Mouse (Mus musculus) embryonic facial prominence, embryonic 13.5 days (tissue): ENCODE measurements at regions not wholly inside any gene's neighbourhood (a gene's known extent, or its start where the extent isn't known, plus 50 kb on each side); places are given as distances from the start of the nearest gene placed in this dataset.

Experiments
- ATAC-seq: fragments of 200-750 bp; cut with Nextera tagmentation; 2 replicates; pipeline ENCODE4 v1.8.0; 2017; ENCODE audit warnings: low read depth; ENCODE audit not compliant: insufficient number of reproducible peaks, insufficient read depth, low FRiP score, low TSS enrichment
- H3K27ac ChIP-seq: fragments of 300-500 bp; sonication (generic); 2 replicates; pipeline ENCODE4 v1.5.1; 2015; ENCODE audit warnings: moderate library complexity, mild to moderate bottlenecking, inconsistent platforms
- H3K27me3 ChIP-seq: fragments of 300-500 bp; sonication (generic); 2 replicates; pipeline ENCODE4 v1.6.1; 2015; ENCODE audit warnings: mild to moderate bottlenecking, inconsistent platforms
- H3K36me3 ChIP-seq: fragments of 300-500 bp; sonication (generic); 2 replicates; pipeline ENCODE4 v1.6.1; 2015; ENCODE audit warnings: mild to moderate bottlenecking, inconsistent platforms
- H3K4me1 ChIP-seq: fragments of 300-500 bp; sonication (generic); 2 replicates; pipeline ENCODE4 v1.6.1; 2015; ENCODE audit warnings: inconsistent platforms
- H3K4me2 ChIP-seq: fragments of 300-500 bp; sonication (generic); 2 replicates; pipeline ENCODE4 v1.6.1; 2015; ENCODE audit warnings: moderate library complexity, mild to moderate bottlenecking, inconsistent platforms
- H3K4me3 ChIP-seq: fragments of 300-500 bp; sonication (generic); 2 replicates; pipeline ENCODE4 v1.5.1; 2015; ENCODE audit warnings: mild to moderate bottlenecking, inconsistent platforms
- H3K9ac ChIP-seq: fragments of 300-500 bp; sonication (generic); 2 replicates; pipeline ENCODE4 v1.6.1; 2015; ENCODE audit warnings: mild to moderate bottlenecking, inconsistent platforms
- H3K9me3 ChIP-seq: fragments of 300-500 bp; sonication (generic); 2 replicates; pipeline ENCODE4 v1.6.1; 2016; ENCODE audit warnings: inconsistent platforms
- WGBS: fragments of 180-500 bp; shearing (Covaris S2); methylation state at CpG from one replicate; pipeline ENCODE4 v1.1.7; 2015; ENCODE audit warnings: mixed read lengths; 5-methylcytosine and 5-hydroxymethylcytosine counted together

DNA sequence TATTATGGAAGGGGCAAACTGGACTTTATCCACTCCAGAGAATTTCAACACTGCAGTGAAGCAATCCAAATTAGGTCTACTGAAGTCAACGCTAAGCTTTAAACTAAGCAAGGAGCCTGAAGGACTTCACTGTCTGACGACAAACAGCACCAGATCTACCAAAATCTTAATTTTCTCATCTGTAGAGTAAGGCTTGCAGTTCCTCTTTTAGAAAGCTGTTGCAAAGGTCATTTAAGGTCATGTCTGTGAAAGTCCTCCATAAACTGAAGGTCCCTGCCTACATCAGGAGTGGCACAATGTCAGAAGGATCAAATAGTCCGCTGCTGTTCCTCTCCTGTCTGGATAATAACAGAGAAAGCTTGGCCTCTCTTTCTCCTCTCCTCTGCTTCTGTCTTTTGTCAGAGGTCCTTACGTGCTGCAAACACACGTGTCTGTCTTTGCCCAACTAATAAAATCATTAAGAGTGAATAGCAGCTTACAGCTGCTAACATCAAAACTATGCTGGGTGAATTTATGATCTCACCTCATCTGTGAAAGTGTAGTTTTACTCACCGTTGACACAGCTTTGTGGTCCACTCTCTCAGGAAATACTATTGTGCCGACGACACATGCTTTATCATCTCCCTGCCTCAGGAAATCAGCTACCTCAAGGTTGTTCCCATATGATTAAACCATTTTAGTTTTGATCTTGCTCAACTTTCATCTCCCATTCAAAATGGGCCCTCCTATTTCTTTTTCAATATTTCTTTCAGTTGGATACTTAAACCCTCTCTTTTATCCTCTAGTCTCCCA is 117.9 kb upstream of the Tas2r134 start:
- WGBS: 84% methylated on average over 8 of the region's 8 CpGs
- Histone ChIP-seq H3K27ac (no peak overlapping the region), H3K27me3 (no peaks in the 10 kb centered on the region), H3K36me3 (no peaks in the 10 kb centered on the region), H3K4me2 (no peak overlapping the region), H3K4me3 (no peak overlapping the region), H3K9me3 (no peaks in the 10 kb centered on the region), H3K4me1 (no peaks in the 10 kb centered on the region), H3K9ac (no peak overlapping the region)
- ATAC-seq: no peak

DNA sequence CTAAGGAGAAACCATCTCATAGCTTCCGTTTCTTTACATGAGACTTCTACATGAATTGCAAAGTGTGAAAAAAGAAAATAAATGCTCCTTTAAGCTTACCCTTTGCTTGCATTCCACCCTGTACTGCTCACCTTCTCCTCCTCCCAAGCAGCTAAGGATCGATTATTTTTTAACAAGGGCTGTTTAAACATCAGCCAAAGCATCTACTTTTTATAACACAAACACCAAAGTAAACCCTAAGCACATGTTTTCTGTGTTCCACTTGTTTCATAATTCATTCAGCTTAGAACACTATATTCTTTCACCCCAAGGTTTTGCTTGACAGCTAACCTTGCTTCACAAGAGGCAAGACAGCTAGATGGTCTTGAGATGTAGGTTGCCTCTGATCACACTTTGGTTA is 129.4 kb upstream of the Tas2r134 start:
- no peaks in the 10 kb centered on the region for H3K27me3 ChIP-seq
- H3K4me2 ChIP-seq: no peak overlapping the region
- H3K4me3 ChIP-seq: no peak overlapping the region
- WGBS: 85% methylated on average over 2 of the region's 2 CpGs
- no peak overlapping the region for H3K9ac ChIP-seq
- H3K9me3 ChIP-seq: no peaks in the 10 kb centered on the region
- ATAC-seq: no peak
- H3K36me3 ChIP-seq: no peaks in the 10 kb centered on the region
- H3K27ac ChIP-seq: no peak overlapping the region
- H3K4me1 ChIP-seq: no peaks in the 10 kb centered on the region

DNA sequence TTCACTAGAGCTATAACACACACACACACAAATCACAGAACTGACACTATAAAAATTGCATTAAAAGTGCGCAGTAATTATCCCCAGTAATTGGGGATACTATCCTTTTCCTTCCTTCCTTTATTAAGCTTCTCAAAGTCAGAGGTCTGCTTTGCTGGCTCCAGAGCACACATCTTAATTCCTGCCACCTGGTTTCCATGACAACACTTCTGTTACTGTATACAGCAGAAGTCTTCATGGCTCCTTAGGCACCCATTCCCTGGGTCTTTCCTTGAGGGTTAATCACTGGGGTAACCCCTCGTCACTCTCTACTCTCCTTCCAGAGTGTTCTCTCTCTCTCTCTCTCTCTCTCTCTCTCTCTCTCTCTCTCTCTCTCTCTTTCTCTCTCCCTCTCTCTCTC is 153.6 kb upstream of the Tas2r134 start:
- Histone ChIP-seq H3K4me1 (0 out of 2 replicates have a peak, but pooled peaks cover 5% of the 10 kb centered on the region), H3K27ac (no peak overlapping the region), H3K27me3 (no peaks in the 10 kb centered on the region), H3K4me3 (no peak overlapping the region), H3K9me3 (no peaks in the 10 kb centered on the region), H3K4me2 (no peak overlapping the region), H3K9ac (no peak overlapping the region), H3K36me3 (no peaks in the 10 kb centered on the region)
- ATAC-seq: no peak
- 57% methylated on average over 2 of the region's 2 CpGs for WGBS

DNA sequence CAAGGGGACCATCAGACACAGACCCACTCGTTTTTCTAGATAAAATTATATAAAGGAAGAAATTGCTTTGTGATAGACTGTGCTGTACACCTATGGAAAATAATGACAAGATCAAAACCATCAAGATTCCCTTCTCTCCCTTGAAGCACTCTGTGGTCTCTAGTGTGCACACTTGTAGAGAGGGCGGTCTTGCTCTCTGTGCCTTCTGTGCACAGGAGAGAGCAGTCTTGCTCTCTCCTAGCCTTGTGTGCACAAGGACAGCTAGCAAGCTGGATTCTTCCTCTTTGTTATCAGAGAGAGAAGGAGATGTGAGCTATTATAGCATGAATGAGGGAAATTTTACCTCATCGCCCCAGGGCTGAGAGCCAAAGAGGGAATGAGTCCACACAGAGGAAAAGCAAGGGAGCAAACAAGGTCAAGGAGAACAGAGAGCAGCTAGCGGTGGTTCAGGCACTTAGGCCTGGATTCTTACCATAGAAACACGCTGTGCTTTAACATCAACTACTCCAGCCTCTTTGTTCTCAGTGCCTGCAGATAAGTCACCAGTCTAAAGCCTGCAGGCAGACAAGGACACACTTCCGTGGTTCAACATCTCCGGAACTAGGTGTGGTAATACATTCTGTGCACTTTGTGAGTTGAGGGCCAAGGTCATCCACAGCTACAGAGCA is 160.2 kb upstream of the Tas2r134 start:
- Histone ChIP-seq H3K9me3 (no peaks in the 10 kb centered on the region), H3K27ac (no peak overlapping the region), H3K4me3 (no peak overlapping the region), H3K27me3 (no peaks in the 10 kb centered on the region), H3K36me3 (no peaks in the 10 kb centered on the region), H3K4me1 (peaks cover 26% of the 10 kb centered on the region), H3K9ac (no peak overlapping the region), H3K4me2 (no peak overlapping the region)
- 75% methylated on average over 7 of the region's 7 CpGs for WGBS
- ATAC-seq: no peak

DNA sequence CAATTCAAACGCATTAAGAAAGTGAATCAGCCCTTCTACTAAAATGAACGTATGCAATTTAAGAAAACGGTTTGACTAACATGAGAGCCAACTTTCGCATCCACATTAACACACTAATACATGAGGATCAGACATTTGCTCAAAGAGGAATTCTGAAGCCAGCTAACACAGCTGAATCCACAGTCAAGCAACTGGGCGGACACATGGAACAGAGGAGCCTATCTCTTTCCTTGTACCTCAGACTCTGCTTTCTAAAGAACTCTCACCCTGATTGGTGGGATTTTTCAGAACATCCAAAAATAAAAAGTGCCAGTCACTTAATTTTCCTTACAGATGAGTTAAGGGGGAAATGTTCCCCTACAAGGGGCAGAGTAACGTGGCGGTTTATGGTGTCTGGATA is 161.3 kb upstream of the Tas2r134 start:
- no peaks in the 10 kb centered on the region for H3K27me3 ChIP-seq
- peaks cover 26% of the 10 kb centered on the region for H3K4me1 ChIP-seq
- H3K4me3 ChIP-seq: no peak overlapping the region
- no peaks in the 10 kb centered on the region for H3K36me3 ChIP-seq
- no peak overlapping the region for H3K9ac ChIP-seq
- no peak for ATAC-seq
- WGBS: 63% methylated on average over 7 of the region's 7 CpGs
- H3K9me3 ChIP-seq: no peaks in the 10 kb centered on the region
- peak overlapping the region; percentile 55; the same call in 1 of the 2 replicates for H3K27ac ChIP-seq
- H3K4me2 ChIP-seq: peak overlapping the region; percentile 22; the same call in 1 of the 2 replicates

DNA sequence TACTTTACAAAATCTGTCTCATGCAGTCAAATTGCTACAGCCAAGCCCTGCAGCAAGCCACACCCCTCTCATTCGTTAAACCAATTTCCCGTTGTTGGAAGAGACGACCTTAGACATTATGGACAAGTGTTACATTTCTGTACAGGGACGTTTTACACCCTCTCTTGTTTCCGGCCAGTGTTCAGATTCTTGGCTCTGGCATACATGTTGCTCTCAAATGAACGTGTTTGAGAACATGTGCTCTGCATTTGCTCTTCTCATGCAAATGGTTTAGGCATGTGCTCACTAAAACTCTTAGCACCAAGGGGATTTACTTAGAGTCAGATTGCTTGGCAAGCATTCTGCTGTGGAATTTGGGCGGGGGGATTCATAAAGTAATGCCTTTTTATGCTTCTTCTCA is 161.7 kb upstream of the Tas2r134 start:
- no peak overlapping the region for H3K9ac ChIP-seq
- peak overlapping the region; percentile 55; the same call in 1 of the 2 replicates for H3K27ac ChIP-seq
- 24% methylated on average over 7 of the region's 7 CpGs for WGBS

DNA sequence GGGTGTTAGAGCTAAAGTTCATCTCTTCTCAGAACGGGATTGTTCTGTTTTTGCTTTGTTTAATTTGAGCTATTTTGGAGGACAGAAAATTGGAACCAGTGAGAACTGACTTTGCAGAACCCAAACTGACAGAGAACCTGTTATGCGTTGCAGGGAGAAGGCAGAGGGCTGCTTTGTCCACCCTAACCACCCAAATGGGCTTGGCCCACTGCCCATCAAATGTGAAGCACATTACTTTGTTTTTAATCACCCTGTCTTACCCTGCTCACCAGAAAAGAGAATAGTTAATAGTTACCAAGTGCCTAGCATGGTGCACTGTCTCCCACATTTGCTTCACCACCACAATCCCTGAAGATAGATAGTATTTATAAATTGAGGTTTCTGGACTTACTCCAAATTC is 163.0 kb upstream of the Tas2r134 start:
- H3K27ac ChIP-seq: no peak overlapping the region
- H3K4me3 ChIP-seq: no peak overlapping the region
- H3K9ac ChIP-seq: no peak overlapping the region
- H3K4me2 ChIP-seq: no peak overlapping the region
- no peak for ATAC-seq
- H3K9me3 ChIP-seq: no peaks in the 10 kb centered on the region
- H3K36me3 ChIP-seq: no peaks in the 10 kb centered on the region
- WGBS: 43% methylated on average over 2 of the region's 2 CpGs
- no peaks in the 10 kb centered on the region for H3K27me3 ChIP-seq
- H3K4me1 ChIP-seq: peaks cover 26% of the 10 kb centered on the region

More for the DNA sequence above, 161.7 kb upstream of the Tas2r134 start:
- Histone ChIP-seq H3K36me3 (no peaks in the 10 kb centered on the region), H3K4me2 (peak overlapping the region; percentile 22; the same call in 1 of the 2 replicates), H3K9me3 (no peaks in the 10 kb centered on the region), H3K4me3 (no peak overlapping the region), H3K4me1 (peaks cover 26% of the 10 kb centered on the region), H3K27me3 (no peaks in the 10 kb centered on the region)
- no peak; the same call in 1 of the 2 replicates for ATAC-seq

DNA sequence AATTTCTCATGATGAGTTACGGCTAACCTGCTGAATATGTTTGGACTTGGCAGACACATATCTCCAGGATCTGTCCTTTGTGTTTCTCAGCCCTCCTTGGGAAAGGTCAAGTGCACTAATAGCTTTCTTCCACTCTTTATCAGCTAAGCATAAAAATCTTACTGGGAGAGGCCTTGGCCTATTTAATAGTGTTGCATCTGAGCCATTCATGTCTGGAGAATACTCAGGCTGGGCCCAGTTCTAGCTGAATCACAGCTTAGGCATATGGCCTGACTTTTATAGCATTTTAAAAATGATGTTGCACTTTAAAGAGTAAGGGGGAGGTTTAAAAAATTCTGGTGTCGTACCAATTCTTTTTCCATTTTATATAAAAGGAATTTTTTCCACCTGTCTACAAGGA is 166.4 kb upstream of the Tas2r134 start:
- 84% methylated on average over 2 of the region's 2 CpGs for WGBS
- peaks cover 14% of the 10 kb centered on the region for H3K4me1 ChIP-seq
- no peaks in the 10 kb centered on the region for H3K36me3 ChIP-seq
- H3K4me3 ChIP-seq: no peak overlapping the region
- no peak overlapping the region for H3K27ac ChIP-seq
- H3K27me3 ChIP-seq: no peaks in the 10 kb centered on the region
- H3K9me3 ChIP-seq: no peaks in the 10 kb centered on the region
- no peak overlapping the region for H3K4me2 ChIP-seq
- no peak overlapping the region for H3K9ac ChIP-seq
- ATAC-seq: no peak

DNA sequence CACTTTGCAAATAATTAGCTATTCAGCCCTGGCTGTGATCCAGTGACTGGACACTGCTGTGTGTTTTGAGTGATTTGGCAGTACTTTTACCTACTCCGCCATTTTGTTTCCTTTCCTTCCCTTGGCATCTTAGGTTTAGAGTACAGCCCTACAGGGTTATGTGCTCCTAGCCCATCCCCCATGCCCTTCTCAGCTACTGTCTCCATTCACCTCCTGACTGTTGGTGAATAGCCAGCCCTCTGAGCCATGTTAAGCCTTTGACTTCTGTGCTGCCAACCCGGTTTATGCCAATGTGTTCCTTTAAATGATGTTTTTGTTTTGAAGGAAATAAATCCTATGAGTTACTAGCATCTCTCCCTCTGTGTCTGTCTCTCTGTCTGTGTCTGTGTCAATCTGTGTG is 167.8 kb upstream of the Tas2r134 start:
- Histone ChIP-seq H3K4me1 (peaks cover 3% of the 10 kb centered on the region; the same call in 1 of the 2 replicates), H3K9me3 (no peaks in the 10 kb centered on the region), H3K27ac (no peak overlapping the region), H3K4me3 (no peak overlapping the region), H3K36me3 (no peaks in the 10 kb centered on the region), H3K4me2 (no peak overlapping the region), H3K9ac (no peak overlapping the region), H3K27me3 (no peaks in the 10 kb centered on the region)
- WGBS: 87% methylated on average over 2 of the region's 2 CpGs
- ATAC-seq: no peak

DNA sequence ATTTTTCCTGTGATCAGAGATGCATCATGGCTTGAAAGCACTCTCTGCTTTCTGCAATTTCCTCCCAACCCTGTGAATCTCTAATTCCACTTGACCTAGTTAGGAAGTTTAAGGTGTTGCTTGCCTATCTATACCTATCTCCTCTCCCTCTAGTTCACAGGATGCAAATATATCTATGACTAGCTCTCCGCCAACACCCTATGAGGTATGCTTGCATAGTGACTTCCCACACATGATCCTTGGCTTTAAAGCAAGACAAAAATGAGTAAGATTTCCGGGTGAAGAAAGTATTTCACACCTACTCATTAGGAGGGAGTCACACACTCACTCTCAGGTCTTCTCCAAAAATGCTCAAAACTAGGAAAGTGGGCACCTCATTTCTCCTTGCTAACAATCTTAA is 169.6 kb upstream of the Tas2r134 start:
- no peaks in the 10 kb centered on the region for H3K4me1 ChIP-seq
- H3K4me3 ChIP-seq: no peak overlapping the region
- ATAC-seq: no peak
- no peaks in the 10 kb centered on the region for H3K36me3 ChIP-seq
- WGBS: 82% methylated on average over 2 of the region's 2 CpGs
- no peak overlapping the region for H3K4me2 ChIP-seq
- H3K27ac ChIP-seq: no peak overlapping the region
- H3K27me3 ChIP-seq: no peaks in the 10 kb centered on the region
- no peak overlapping the region for H3K9ac ChIP-seq
- no peaks in the 10 kb centered on the region for H3K9me3 ChIP-seq

DNA sequence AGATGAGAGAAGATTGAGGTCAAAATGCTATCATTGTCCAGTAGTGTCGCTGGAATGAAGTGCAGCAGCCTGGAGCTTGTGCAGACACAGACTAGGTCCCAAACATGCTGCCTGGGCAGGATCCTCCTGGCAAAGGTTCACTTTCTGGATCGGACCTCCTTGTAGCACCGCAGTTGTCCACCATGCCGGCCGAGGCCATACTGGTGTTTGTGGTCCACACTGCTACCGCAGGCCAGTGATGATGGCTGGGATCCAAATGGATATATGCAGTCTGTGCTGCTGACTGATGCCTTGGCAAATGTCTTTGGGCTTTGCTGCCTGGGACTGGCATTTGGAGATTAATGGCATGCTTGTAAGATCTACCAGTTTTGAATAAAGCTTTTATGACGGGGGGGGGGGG is 174.5 kb upstream of the Tas2r134 start:
- H3K9ac ChIP-seq: no peak overlapping the region
- H3K36me3 ChIP-seq: no peaks in the 10 kb centered on the region
- no peak overlapping the region for H3K4me2 ChIP-seq
- WGBS: 86% methylated on average over 7 of the region's 7 CpGs
- no peaks in the 10 kb centered on the region for H3K9me3 ChIP-seq
- H3K27me3 ChIP-seq: no peaks in the 10 kb centered on the region
- H3K4me1 ChIP-seq: no peaks in the 10 kb centered on the region
- no peak overlapping the region for H3K4me3 ChIP-seq
- no peak overlapping the region for H3K27ac ChIP-seq
- no peak for ATAC-seq

DNA sequence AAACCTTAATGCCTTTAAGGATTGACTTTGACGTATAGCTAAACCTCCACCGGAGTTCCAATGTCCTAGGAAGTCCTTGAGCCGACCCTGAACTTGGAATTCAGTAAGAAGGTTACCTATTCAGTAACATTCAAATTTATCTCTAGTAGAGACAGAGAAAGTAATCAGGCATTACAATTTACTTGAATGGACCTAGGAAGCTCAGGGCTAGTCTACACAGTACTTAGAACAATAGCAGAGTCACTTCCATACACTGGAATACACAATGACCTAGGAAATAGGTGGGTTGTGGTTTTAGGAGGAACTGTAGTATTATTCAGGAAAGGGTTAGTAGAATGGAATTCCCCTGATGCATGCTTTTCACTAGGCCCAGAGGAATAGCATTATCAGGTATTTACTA is 179.2 kb upstream of the Tas2r134 start:
- Histone ChIP-seq H3K36me3 (no peaks in the 10 kb centered on the region), H3K27me3 (no peaks in the 10 kb centered on the region), H3K27ac (no peak overlapping the region), H3K9me3 (no peaks in the 10 kb centered on the region), H3K4me3 (no peak overlapping the region), H3K9ac (no peak overlapping the region), H3K4me2 (no peak overlapping the region), H3K4me1 (0 out of 2 replicates have a peak, but pooled peaks cover 10% of the 10 kb centered on the region)
- ATAC-seq: no peak
- 97% methylated on average over 3 of the region's 3 CpGs for WGBS
